ENCODE assay signal across 19 mouse cellular contexts in genomic region chr11:46126827-46127410, GRCm38 (mm10). TPM values are rescaled to one million over a fixed set of nuclear protein-coding genes. Genes with fewer than 3 reads are reported as not detected.
A peak's percentile ranks its signal among the peaks of the same experiment; 100 is the strongest.
DNase-seq lines count a peak whose midpoint lies in the region; ATAC-seq and TF ChIP-seq lines count a peak whose summit lies in the region.
"Had no signal": no experiment of that assay in that cellular context is flagged by ENCODE, and none has a peak within 500 bp of the region (broad histone marks: within the 10 kb centered on the region; RNA-seq: fewer than 3 reads in every experiment).

No protein-coding gene starts in this region.

- TF ChIP-seq CTCF in lung, postnatal 0 days (IDR thresholded peaks at IDR 0.05): no peak

- peaks cover 93% of the 10 kb centered on the region for H3K36me3 ChIP-seq in heart, embryonic 13.5 days
- no peaks in the 10 kb centered on the region; the same call in 1 of the 2 replicates for H3K36me3 ChIP-seq in lung, postnatal 0 days (ENCODE audit: insufficient read depth, low read length)
- H3K36me3 ChIP-seq in macrophage (ENCODE audit: inconsistent target): no peaks in the 10 kb centered on the region

- no peak for ATAC-seq in heart, embryonic 13.5 days (ENCODE audit: extremely low read depth, insufficient number of reproducible peaks, low FRiP score, low TSS enrichment)
- no peak for ATAC-seq in lung, postnatal 0 days
- ATAC-seq: forebrain, postnatal 0 days had no signal

- no peak overlapping the region for H3K9ac ChIP-seq in heart, embryonic 13.5 days
- H3K9ac ChIP-seq in lung, postnatal 0 days (replicated peaks; ENCODE audit: low read depth): no peak overlapping the region
- H3K9ac ChIP-seq: forebrain, postnatal 0 days; hindbrain, embryonic 14.5 days; limb, embryonic 12.5 days; neural tube, embryonic 12.5 days had no signal

- peak overlapping the region; percentile 45; the same call in 1 of the 2 replicates for H3K27ac ChIP-seq in heart, embryonic 13.5 days (replicated peaks)
- H3K27ac ChIP-seq in lung, postnatal 0 days (ENCODE audit: low read length): 0 out of 2 replicates have a peak overlapping the region, but pooled peaks have one; percentile 43
- H3K27ac ChIP-seq in macrophage: peak overlapping the region; percentile 62
- H3K27ac ChIP-seq: embryonic facial prominence, embryonic 10.5 days; hindbrain, embryonic 14.5 days; limb, embryonic 12.5 days; neural tube, embryonic 12.5 days had no signal

- no peak for DNase-seq in heart, adult 8-10 months (ENCODE audit: low spot score)
- DNase-seq in lung, postnatal 0 days (ENCODE audit: low spot score): no peak
- DNase-seq in lung, postnatal 25 days (ENCODE audit: low spot score): no peak
- no peak for DNase-seq in adrenal gland, adult (ENCODE audit: inconsistent age in 2 of 2, low spot score in 1 of 2)
- no peak for DNase-seq in left cerebral cortex, adult 11 months (ENCODE audit: low spot score)
- DNase-seq: adrenal gland, postnatal 36 days; cerebellum, postnatal 14 days; forebrain, postnatal 0 days; lung, adult 2 months; right cerebral cortex, postnatal 14 days had no signal

- 82% methylated on average over 11 of the region's 11 CpGs for WGBS in heart, embryonic 13.5 days
- 84% methylated on average over 11 of the region's 11 CpGs for WGBS in lung, postnatal 0 days
- 91% methylated on average over 11 of the region's 11 CpGs for WGBS in macrophage (ENCODE audit: missing documents)

- no peaks in the 10 kb centered on the region for H3K9me3 ChIP-seq in heart, embryonic 13.5 days
- H3K9me3 ChIP-seq in lung, postnatal 0 days (ENCODE audit: low read length): no peaks in the 10 kb centered on the region
- H3K9me3 ChIP-seq: embryonic facial prominence, embryonic 10.5 days; heart, embryonic 10.5 days; limb, embryonic 12.5 days; neural tube, embryonic 12.5 days had no signal

- H3K27me3 ChIP-seq in heart, embryonic 13.5 days (replicated peaks): no peaks in the 10 kb centered on the region
- H3K27me3 ChIP-seq in lung, postnatal 0 days (replicated peaks; ENCODE audit: insufficient read depth, low read length): no peaks in the 10 kb centered on the region
- H3K27me3 ChIP-seq: limb, embryonic 12.5 days; neural tube, embryonic 12.5 days had no signal

- H3K4me3 ChIP-seq in heart, embryonic 13.5 days: no peak overlapping the region
- no peak overlapping the region for H3K4me3 ChIP-seq in lung, postnatal 0 days (ENCODE audit: low read depth, low read length)
- no peak overlapping the region for H3K4me3 ChIP-seq in macrophage (ENCODE audit: inconsistent target)
- H3K4me3 ChIP-seq: embryonic facial prominence, embryonic 10.5 days; heart, embryonic 10.5 days; limb, embryonic 12.5 days; neural tube, embryonic 12.5 days had no signal

- H3K79me2 ChIP-seq in macrophage (ENCODE audit: inconsistent target): no peaks in the 10 kb centered on the region

- peaks cover 20% of the 10 kb centered on the region for H3K4me1 ChIP-seq in heart, embryonic 13.5 days
- H3K4me1 ChIP-seq in lung, postnatal 0 days (ENCODE audit: insufficient read depth, low read depth, low read length): no peaks in the 10 kb centered on the region; the same call in none of the 2 replicates
- H3K4me1 ChIP-seq: limb, embryonic 12.5 days; neural tube, embryonic 12.5 days had no signal

- no peak for TF ChIP-seq EP300 in lung, postnatal 0 days (IDR thresholded peaks at IDR 0.05)

- H3K4me2 ChIP-seq in heart, embryonic 13.5 days: no peak overlapping the region
- H3K4me2 ChIP-seq in lung, postnatal 0 days (replicated peaks; ENCODE audit: low read depth, low read length): no peak overlapping the region
- H3K4me2 ChIP-seq: hindbrain, embryonic 14.5 days; limb, embryonic 12.5 days; neural tube, embryonic 12.5 days had no signal

RNA-seq across cellular contexts. Expression of gene Nipal4, which starts 39.4 kb away (rescaled TPM):
- polyA plus RNA-seq in heart, embryonic 13.5 days (2015; fragmentation: Nextera tagmentation; extraction: Ambion mirVana): 13.0 TPM in 2 replicates
- under 1 TPM in 1 of 4 experiments, not detected in 3; 0.08 TPM for total RNA-seq in heart, adult 8-10 months (2022)
- 0.35 and 0.41 TPM in 2 replicates for polyA plus RNA-seq in lung, postnatal 0 days (2015; fragmentation: Nextera tagmentation; extraction: Ambion mirVana)
- total RNA-seq in macrophage (2018; cell fraction: chromatin; rRNA removed): not detected
- total RNA-seq in macrophage (2018; cell fraction: cytosol; rRNA removed): under 1 TPM in 5 of 26 experiments, not detected in 21; 0.03 to 0.09 (median 0.04) TPM
- total RNA-seq in macrophage (2018; cell fraction: nucleus; rRNA removed): not detected
- polyA plus RNA-seq in macrophage (2018): not detected in 3 replicates
- total RNA-seq: adrenal gland, postnatal 36 days; gastrocnemius, adult 8-10 months; megakaryocyte progenitor cell, adult 5-6 weeks had no signal
